Mouse (Mus musculus) gastrocnemius, adult 18-20 months (tissue): Measurements from ENCODE around the gene Ninj2. TPM values are rescaled to one million over a fixed set of nuclear protein-coding genes. Genes with fewer than 3 reads are reported as not detected.
"Not testable (repeated sequence)": the region's sequence is repeated elsewhere in the genome, so short reads cannot be mapped to it uniquely, and the experiment has no call there.

Source experiments
- DNase-seq: peaks from one replicate; pipeline ENCODE4 v3.0.0; 2021; ENCODE audit warnings: low spot score
- long read RNA-seq, 2 experiments: library from polyadenylated mRNA; stranded (forward); transcript quantifications; one replicate each; pipeline ENCODE4 v2.0.0; 2021
- total RNA-seq, 2 experiments: library from RNA; stranded (reverse); gene quantifications; 2 replicates each; pipeline ENCODE4 v1.2.3; 2021

Gene Ninj2
- total RNA-seq = not detected
- long read RNA-seq, experiment 1, partial matches to known transcripts = 0 of 2 reads
- long read RNA-seq, experiment 1, other reads (novel, unspliced or antisense) = 2 of 2 reads
- long read RNA-seq, experiment 2, partial matches to known transcripts = 0 of 2 reads
- long read RNA-seq, experiment 2, other reads (novel, unspliced or antisense) = 2 of 2 reads

GRCm38 (mm10) chr6:120093100-120093499 is at the start of gene Ninj2:
TSS of gene Ninj2 (plus strand) at chr6:120093350.
- no peak for DNase-seq

GRCm38 (mm10) chr6:120045406-120045805 is 47.7 kb upstream of the Ninj2 start:
- no peak for DNase-seq

GRCm38 (mm10) chr6:120047705-120048292 is 45.4 kb upstream of the Ninj2 start:
- DNase-seq = no peak

- DNase-seq = no peak
Observed at GRCm38 (mm10) chr6:120054412-120054811, 38.7 kb upstream of the Ninj2 start.

GRCm38 (mm10) chr6:120055666-120056540 is 37.2 kb upstream of the Ninj2 start:
- peak; percentile 73 for DNase-seq

- no peak for DNase-seq
Observed at GRCm38 (mm10) chr6:120062934-120063333, 30.2 kb upstream of the Ninj2 start.

- DNase-seq = no peak
Observed at GRCm38 (mm10) chr6:120064627-120065026, 28.5 kb upstream of the Ninj2 start.

- no peak for DNase-seq
Observed at GRCm38 (mm10) chr6:120065552-120066177, 27.5 kb upstream of the Ninj2 start.

GRCm38 (mm10) chr6:120069546-120069945 is 23.6 kb upstream of the Ninj2 start:
- no peak for DNase-seq

- DNase-seq = no peak
Observed at GRCm38 (mm10) chr6:120072630-120073029, 20.5 kb upstream of the Ninj2 start.

- DNase-seq = no peak
Observed at GRCm38 (mm10) chr6:120076619-120077450, 16.3 kb upstream of the Ninj2 start.

GRCm38 (mm10) chr6:120079547-120079946 is 13.6 kb upstream of the Ninj2 start:
- DNase-seq = no peak

GRCm38 (mm10) chr6:120081516-120081915 is 11.6 kb upstream of the Ninj2 start:
- no peak for DNase-seq

- no peak for DNase-seq
Observed at GRCm38 (mm10) chr6:120082251-120082950, 10.7 kb upstream of the Ninj2 start.

- DNase-seq = no peak
Observed at GRCm38 (mm10) chr6:120082951-120083411, 10.2 kb upstream of the Ninj2 start.

- no peak for DNase-seq
Observed at GRCm38 (mm10) chr6:120083442-120083841, 9.7 kb upstream of the Ninj2 start.

GRCm38 (mm10) chr6:120084983-120085382 is 8.2 kb upstream of the Ninj2 start:
- no peak for DNase-seq

GRCm38 (mm10) chr6:120085832-120086231 is 7.3 kb upstream of the Ninj2 start:
- DNase-seq = no peak

- DNase-seq = not testable (repeated sequence)
Observed at GRCm38 (mm10) chr6:120087041-120087440, 6.1 kb upstream of the Ninj2 start.

GRCm38 (mm10) chr6:120090712-120091248 is 2.4 kb upstream of the Ninj2 start:
- no peak for DNase-seq
